Mouse (Mus musculus) heart, adult 11 months (tissue): Measurements from ENCODE around the gene Synrg.

Source experiments
- DNase-seq: peaks from one replicate; pipeline ENCODE4 v3.0.0; 2022

Synrg gene

DNA sequence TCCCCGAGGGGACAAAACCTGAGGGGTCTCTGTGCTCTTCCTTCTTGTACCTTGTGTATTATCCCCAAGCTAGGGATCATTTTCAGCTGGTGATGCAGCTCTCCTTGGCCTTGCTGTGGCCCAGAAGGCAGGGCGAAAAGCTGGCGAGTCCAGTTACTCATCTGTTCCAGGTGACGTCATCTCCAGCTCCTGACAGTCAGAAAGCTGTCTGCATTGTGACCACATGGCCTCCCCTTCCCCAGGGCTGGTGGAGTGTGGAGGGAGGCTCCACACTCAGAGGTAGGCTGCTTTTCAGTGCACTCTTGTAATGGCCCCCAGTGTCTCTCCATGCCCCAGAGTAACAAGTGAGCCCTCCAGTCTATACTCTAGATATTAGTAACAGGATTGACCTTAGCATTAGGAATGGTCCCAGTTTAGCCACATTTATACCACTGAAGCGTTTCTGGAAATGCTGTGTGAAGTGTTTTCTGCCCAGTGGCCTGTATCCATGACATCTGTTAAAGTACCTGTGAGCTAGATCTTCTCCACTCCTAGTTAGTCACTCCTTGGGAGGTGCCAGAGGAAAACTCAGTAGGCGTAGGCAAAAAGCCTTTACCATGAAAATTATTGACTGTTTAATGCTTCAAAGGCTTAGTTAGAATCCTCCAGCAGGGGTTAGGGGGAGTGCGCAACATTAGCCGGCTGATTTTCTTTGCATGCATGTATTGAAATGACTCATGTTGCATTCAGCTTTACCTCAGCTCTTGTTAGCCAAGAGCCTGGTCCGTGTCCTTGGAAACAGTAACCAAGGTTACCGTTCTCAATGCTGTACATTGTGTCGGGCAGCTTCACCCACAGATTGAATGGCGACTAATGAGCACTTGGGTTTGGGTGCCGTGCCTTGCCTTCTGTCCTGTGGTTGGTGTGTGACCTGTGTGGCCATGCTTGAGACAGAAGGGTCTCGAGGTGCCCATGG lies 78.9 kb downstream of the Synrg start:
- peak; percentile 75 for DNase-seq

DNA sequence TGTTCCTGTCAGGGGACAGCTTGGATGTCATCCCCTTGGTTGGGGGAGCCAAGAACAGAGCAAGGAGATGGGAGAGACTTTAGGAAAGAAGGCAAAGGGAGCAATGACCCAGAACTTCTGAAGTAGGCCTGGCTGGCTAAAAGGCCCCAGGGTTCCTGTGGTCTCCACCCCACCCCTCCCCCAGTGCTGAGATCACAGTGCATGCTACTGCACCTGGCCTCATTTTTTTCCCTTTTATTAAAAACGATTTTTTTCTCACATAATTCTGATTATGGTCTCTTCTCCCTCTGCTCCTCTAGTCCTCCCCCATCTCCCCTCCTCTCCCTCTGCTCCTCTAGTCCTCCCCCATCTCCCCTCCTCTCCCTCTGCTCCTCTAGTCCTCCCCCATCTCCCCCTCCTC lies 80.8 kb downstream of the Synrg start:
- no peak for DNase-seq

DNA sequence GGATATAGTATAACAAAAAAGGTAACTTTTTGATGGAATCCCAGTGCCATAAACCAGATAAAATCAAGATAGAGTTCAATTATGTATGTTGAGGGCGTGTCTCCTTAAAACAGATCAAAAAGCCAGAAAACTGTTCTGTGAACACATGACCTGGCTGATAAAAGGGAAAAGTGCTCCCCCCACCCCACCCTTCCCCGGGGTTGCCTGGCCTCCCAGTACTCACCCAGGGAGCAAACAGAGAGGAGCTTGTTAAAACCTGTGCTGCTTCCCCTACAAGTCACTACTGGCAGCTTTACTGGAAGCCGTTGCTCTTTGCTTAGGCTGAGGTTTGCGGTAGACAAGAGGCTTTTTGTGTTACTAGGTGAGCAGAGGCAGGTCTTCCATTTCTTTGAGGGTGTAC lies 83.0 kb downstream of the Synrg start:
- DNase-seq: no peak

- DNase-seq: no peak
Measured at GRCm38 (mm10) chr11:84048411-84048810, 84.2 kb downstream of the Synrg start.

DNA sequence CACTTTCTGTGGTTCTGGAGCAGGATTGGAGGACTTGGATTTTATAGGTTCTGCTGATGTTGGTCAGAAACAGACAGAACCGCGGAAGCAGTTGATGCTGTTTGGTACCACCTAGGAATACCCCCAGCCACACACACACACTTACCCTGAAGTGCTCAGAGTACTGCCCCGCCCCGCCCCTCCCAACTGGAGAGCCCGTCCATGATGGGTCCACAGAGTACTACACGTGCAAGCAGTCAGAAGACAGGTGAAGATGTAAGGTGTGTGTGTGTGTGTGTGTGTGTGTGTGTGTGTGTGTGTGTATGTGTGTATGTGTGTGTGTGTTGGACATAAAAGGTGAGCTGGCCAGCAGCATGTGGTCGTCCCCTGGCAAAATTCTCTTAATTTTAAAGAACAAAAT lies 88.8 kb downstream of the Synrg start:
- DNase-seq: no peak

DNA sequence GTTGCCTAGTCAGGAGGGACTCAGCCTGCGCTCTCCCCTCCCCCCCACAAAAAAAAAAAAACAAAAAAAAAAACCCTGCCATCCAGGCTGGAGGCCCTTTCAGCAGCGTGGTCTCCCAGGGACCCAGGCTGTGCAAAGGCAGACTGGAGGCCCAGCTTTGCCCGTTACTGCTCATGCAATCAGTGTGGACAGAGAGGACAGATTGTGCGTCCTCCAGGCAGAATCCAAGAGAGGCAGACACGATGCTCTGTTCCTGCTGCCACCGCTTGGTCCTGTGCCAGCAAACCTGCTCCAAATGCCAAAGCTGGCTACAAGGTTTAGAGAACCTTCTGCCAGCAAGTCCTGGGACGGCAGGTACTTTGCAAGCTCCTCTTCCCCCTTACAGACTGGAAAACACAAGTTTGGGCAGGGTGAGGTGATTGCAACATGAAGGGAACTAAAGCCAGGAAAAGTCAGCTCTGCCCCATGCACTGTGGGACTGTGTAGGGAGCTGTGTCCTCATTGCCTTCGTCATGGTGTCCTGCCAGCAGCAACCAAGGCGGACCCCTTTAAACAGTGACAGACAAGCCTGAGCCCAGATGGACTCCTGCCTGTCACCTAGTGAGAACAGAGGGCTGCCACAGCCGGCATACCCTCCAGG lies 89.4 kb downstream of the Synrg start:
- no peak for DNase-seq

DNA sequence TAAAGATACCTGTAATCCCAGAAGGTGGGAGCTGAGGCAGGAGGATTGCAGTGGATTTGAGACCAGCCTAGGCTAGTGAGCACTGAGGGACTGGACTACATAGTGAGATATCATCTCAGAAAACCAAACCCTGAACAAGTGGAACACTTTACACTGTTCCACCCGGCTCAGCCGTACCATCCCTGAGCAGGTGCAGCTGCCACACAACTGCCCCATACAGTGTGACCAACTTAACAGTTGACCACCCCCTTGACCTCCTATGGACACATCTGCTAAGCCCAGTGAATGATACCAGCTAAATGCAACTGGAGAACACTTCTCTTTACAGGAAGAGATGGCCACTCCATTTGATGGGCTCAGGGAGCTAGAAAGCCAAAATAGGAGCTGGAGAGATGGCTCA lies 93.2 kb downstream of the Synrg start:
- DNase-seq: peak; percentile 54

DNA sequence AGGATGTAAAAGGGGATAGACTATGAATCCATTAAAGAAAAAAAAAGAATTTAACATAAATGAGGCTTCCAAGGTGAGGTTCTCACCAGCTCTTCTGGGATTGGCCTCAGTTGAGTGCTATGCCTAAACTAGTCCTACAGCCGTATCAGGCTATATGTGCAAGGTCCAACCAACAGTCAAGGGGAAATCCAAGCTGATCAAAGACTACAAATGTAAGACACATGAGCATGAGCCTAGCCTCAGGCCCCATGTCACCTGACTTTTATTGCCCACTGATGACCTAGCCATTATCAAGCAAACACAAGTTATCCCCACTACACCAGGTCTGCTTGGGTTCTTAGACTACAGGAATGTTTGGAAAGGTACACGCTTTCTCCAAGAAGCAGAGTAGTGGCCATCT lies 95.6 kb downstream of the Synrg start:
- DNase-seq: no peak

DNA sequence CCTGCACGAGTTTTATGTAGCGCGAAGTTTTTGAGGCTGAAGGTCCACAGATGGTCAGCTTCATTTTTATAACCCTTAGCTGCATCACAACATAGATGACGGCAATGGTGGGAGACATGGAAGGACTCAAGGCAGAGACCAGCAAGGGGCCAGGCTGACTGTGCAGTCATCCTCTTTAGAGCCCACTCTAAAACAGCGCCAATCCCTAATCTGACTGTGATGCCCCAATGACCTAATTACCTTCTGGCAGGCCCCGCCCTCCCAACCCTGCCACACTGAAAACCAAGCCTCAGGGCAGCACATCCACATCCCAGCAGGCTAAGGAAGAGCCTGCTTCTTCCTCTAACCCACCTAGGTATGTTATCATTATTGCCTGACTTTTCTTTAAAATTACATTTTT lies 96.4 kb downstream of the Synrg start:
- DNase-seq: no peak

- no peak for DNase-seq
Measured at GRCm38 (mm10) chr11:84061881-84062280, 97.7 kb downstream of the Synrg start.

DNA sequence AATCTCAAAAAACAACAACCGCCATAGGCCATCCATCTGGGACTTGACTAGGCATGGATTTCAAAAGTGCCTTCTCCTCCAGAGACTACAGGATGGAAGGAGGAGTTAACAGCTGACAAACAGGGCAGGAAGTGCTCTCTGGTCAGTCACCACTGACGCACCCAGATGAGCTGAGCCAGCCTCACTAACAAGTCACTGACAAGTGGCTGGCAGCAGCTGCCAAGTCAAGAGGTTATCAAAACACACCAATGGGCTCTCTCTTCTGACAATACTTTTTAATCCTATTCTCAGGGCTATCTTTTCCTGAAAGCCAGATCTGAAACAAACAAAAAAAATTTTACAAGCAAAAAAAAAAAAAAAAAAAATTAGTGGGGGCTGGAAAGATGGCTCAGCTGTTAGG lies 98.6 kb downstream of the Synrg start:
- peak; percentile 95 for DNase-seq

GRCm38 (mm10) chr11:84063631-84064209 lies 99.5 kb downstream of the Synrg start:
- peak; percentile 84 for DNase-seq

GRCm38 (mm10) chr11:84066071-84066481 lies 101.8 kb downstream of the Synrg start:
- DNase-seq: peak; percentile 86

GRCm38 (mm10) chr11:84066927-84067645 lies 102.9 kb downstream of the Synrg start:
- peak; percentile 94 for DNase-seq

DNA sequence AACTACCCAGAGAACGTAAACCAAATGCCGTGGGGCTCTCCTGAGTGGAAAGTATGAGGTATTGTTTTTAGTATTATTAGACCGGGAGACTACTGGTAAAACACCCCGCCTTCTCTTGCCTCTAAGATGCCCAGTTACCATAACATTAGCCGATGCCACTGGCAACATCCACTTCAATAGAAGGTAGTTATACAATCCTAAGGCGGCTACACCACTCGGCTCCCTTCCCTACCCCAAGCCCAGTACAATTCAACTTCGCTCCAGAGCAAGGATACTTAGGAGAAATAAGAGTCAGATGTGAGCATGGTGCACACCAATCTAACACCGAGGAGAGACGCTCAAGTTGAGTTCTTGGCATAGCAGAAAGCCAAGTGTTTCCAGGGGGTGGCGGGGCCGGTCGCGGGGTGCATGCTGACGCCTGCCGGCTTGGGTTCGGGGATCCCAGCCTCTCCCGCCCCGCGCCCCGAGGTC lies 103.5 kb downstream of the Synrg start:
- no peak for DNase-seq

DNA sequence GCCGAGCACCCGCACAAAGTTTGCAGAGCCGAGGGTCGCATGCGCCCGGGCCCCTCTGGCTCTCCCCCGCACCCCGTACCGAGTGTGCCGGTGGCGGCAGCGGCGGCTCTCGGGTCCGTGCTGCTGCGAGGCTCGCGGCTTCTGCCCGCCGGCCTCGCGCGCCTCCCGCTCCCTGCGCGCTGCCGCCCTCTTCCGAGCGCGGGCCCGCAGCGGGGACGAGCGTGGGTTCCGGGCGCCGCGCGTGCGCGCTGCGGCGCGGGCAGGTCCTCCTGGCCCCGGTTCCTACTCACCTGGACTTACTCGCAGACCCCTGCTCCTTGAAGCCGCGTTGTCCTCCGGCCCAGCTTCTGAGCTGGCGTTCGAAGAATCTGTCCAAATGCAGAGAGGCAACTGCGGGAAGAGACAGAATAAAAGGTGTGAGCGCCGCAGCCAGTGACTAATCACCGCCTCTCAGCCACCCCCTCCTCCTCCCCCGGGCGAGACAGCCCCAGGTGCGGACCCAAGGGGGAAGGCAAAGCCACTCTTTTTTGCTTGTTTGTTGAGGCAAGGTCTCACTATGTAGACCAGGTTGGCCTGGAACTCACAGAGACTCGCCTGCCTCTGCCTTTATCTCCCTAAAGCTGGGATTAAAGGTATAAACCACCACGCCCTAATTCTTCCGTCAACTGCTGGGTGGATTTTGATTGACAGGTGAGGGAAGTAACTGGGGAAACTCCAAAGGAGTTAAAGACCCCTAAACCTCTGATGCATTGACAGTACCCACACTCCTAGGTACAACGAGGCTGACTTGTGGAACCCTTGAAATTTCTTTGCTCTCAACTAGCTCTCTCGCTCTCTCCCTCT lies 104.2 kb downstream of the Synrg start:
- peak; percentile 97 for DNase-seq

GRCm38 (mm10) chr11:84069034-84069370 lies 104.8 kb downstream of the Synrg start, which contains the start of gene Dusp14:
Gene Dusp14, minus strand, starts transcription at chr11:84069261.
- no peak for DNase-seq

- DNase-seq: peak; percentile 96
Measured at GRCm38 (mm10) chr11:84072904-84073651, 108.8 kb downstream of the Synrg start.

DNA sequence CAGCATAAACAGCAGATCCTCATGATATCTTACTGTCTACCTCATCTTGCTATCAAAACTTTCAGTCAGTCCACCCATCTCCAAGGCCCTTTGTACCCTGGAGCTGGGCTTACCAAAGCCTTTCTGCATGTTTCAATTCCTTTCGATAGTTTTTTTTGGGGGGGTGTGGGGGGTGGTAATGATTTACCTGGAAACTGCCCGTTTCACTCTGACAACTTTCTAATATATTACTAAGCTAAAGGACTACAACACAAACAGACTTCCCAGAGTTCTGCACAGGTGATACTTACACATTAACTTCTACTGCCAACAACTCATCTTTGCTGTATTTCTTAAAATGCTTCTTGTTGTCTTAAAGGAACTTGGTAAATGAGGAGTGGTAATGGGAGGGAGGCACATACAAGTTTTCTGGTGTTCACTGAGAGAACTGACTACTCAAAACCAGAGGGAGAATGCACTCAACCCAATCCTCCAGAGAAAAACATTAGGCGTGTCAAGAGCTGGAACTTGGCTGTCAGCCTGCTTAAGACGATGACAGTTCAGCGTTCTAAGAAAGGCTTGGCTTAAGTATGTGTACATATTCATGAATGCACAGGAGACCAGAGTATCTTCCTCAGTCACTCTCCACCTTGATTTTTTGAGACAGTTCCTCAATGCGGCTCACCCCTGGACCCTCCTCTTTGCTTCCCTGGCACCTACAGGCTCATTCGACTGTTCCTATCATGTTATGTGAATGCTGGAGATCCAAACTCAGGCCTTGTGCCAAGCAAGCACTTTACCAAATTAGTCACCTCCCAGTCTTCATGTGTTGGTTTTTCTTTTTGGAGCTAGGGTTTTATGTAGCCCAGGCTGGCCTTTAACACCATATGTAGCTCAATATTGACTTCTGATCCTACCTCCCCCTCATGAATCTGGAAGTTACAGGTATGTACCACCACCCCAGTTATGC lies 109.9 kb downstream of the Synrg start:
- no peak for DNase-seq

- DNase-seq: no peak
Measured at GRCm38 (mm10) chr11:84077008-84077407, 112.8 kb downstream of the Synrg start.
